Mouse (Mus musculus) CH12.LX (cell line): ENCODE results near the gene Hist1h3f. TPM values are rescaled to one million over a fixed set of nuclear protein-coding genes. Genes with fewer than 3 reads are reported as not detected.

Source experiments
- DNase-seq: peaks from one replicate; pipeline ENCODE4 v3.0.0-alpha.2; 2013; ENCODE audit errors: extremely low read depth
- H3K27ac ChIP-seq: 2 replicates; pipeline ENCODE4 v1.5.1; 2012; ENCODE audit warnings: low read depth, mild to moderate bottlenecking, control low read depth, moderate library complexity; ENCODE audit not compliant: insufficient read depth
- H3K27me3 ChIP-seq: replicated peaks from 2 replicates; pipeline ENCODE3; 2012; ENCODE audit warnings: inconsistent platforms
- H3K36me3 ChIP-seq, 2 experiments: replicated peaks in 1 of 2; 2 replicates each; pipeline versions ENCODE3 to v1.6.1; 2012; ENCODE audit warnings: inconsistent platforms in 1 of 2, low read length in 1 of 2, mild to moderate bottlenecking in 1 of 2, mixed read lengths in 1 of 2, moderate library complexity in 1 of 2; ENCODE audit not compliant: control insufficient read depth in 1 of 2, insufficient read depth in 1 of 2
- H3K4me1 ChIP-seq, 2 experiments: 2 replicates each; pipeline ENCODE4 v1.6.1; 2012; ENCODE audit warnings: inconsistent platforms in 1 of 2, moderate library complexity in 1 of 2; ENCODE audit not compliant: insufficient read depth in 2 of 2, control insufficient read depth in 1 of 2
- H3K4me2 ChIP-seq: 2 replicates; pipeline ENCODE4 v1.6.1; 2012; ENCODE audit warnings: low read depth, mild to moderate bottlenecking, control low read depth; ENCODE audit not compliant: poor library complexity, insufficient read depth, severe bottlenecking
- H3K4me3 ChIP-seq, 3 experiments: fragments of 150-350 bp in 1 of 3; sonication (generic) in 1 of 3; replicated peaks in 1 of 3; 2 replicates each; pipeline versions ENCODE3 to v1.5.1; 2011 to 2012; ENCODE audit warnings: low read depth in 2 of 3, low read length in 2 of 3, mild to moderate bottlenecking in 2 of 3, moderate library complexity in 2 of 3, control low read depth in 1 of 3, improper control_type of control experiment in 1 of 3, inconsistent platforms in 1 of 3, mixed read lengths in 1 of 3; ENCODE audit not compliant: poor library complexity in 1 of 3
- H3K79me2 ChIP-seq: replicated peaks from 2 replicates; pipeline ENCODE4 v1.6.1; 2012; ENCODE audit warnings: mild to moderate bottlenecking, moderate library complexity; ENCODE audit not compliant: control insufficient read depth, poor library complexity, insufficient read depth, severe bottlenecking; ENCODE audit errors: extremely low read depth
- H3K9ac ChIP-seq: 2 replicates; pipeline ENCODE4 v1.6.1; 2012; ENCODE audit warnings: low read depth, mild to moderate bottlenecking, control low read depth, moderate library complexity; ENCODE audit not compliant: insufficient read depth
- H3K9me3 ChIP-seq: replicated peaks from 2 replicates; pipeline ENCODE3; 2012; ENCODE audit warnings: low read length, inconsistent platforms, mixed read lengths
- BHLHE40 ChIP-seq: IDR thresholded peaks from 2 replicates; pipeline ENCODE4 v1.6.1; 2011; ENCODE audit warnings: mild to moderate bottlenecking, low read depth, low read length, improper control_type of control experiment
- CHD1 ChIP-seq: IDR thresholded peaks from 2 replicates; pipeline ENCODE4 v1.6.1; 2012; ENCODE audit warnings: low read depth, low read length, improper control_type of control experiment, inconsistent platforms
- CHD2 ChIP-seq: IDR thresholded peaks from 2 replicates; pipeline ENCODE4 v1.6.1; 2011; ENCODE audit warnings: low read length, improper control_type of control experiment
- E2F4 ChIP-seq: IDR thresholded peaks from 2 replicates; pipeline ENCODE4 v1.6.1; 2011; ENCODE audit warnings: low read depth, low read length, improper control_type of control experiment; ENCODE audit not compliant: insufficient replicate concordance
- EP300 ChIP-seq: IDR thresholded peaks from 2 replicates; pipeline ENCODE4 v1.6.1; 2011; ENCODE audit warnings: low read length, improper control_type of control experiment
- ETS1 ChIP-seq: conservative IDR thresholded peaks from 2 replicates; pipeline ENCODE4 v1.6.1; 2012; ENCODE audit warnings: low read depth, mild to moderate bottlenecking, inconsistent platforms, low read length, improper control_type of control experiment, moderate library complexity
- HCFC1 ChIP-seq: IDR thresholded peaks from 2 replicates; pipeline ENCODE4 v1.6.1; 2012; ENCODE audit warnings: low read depth, mild to moderate bottlenecking, inconsistent platforms, low read length, improper control_type of control experiment
- IRF4 ChIP-seq: IDR thresholded peaks from 2 replicates; pipeline ENCODE4 v1.6.1; 2014; ENCODE audit warnings: low read depth, mild to moderate bottlenecking, inconsistent platforms, low read length, improper control_type of control experiment
- JUN ChIP-seq: IDR thresholded peaks from 2 replicates; pipeline ENCODE4 v1.6.1; 2011; ENCODE audit warnings: low read depth, mild to moderate bottlenecking, low read length, improper control_type of control experiment, moderate library complexity; ENCODE audit not compliant: insufficient read depth
- KAT2A ChIP-seq: IDR thresholded peaks from 2 replicates; pipeline ENCODE4 v1.6.1; 2012; ENCODE audit warnings: low read length, improper control_type of control experiment, inconsistent platforms; ENCODE audit not compliant: insufficient replicate concordance
- MAX ChIP-seq: IDR thresholded peaks from 2 replicates; pipeline ENCODE4 v1.6.1; 2011; ENCODE audit warnings: low read length, improper control_type of control experiment
- MAZ ChIP-seq: IDR thresholded peaks from 2 replicates; pipeline ENCODE4 v1.6.1; 2012; ENCODE audit warnings: low read depth, mild to moderate bottlenecking, inconsistent platforms, low read length, improper control_type of control experiment, moderate library complexity
- MEF2A ChIP-seq: IDR thresholded peaks from 2 replicates; pipeline ENCODE4 v1.6.1; 2014; ENCODE audit warnings: low read depth, mild to moderate bottlenecking, inconsistent platforms, low read length, improper control_type of control experiment, borderline replicate concordance
- MXI1 ChIP-seq: IDR thresholded peaks from 2 replicates; pipeline ENCODE4 v1.6.1; 2011; ENCODE audit warnings: mild to moderate bottlenecking, low read depth, low read length, improper control_type of control experiment
- MYC ChIP-seq: IDR thresholded peaks from 2 replicates; pipeline ENCODE4 v1.6.1; 2011; ENCODE audit warnings: low read depth, mild to moderate bottlenecking, improper control_type of control experiment, low read length
- NELFE ChIP-seq: IDR thresholded peaks from 2 replicates; pipeline ENCODE4 v1.6.1; 2011; ENCODE audit warnings: low read depth, low read length, improper control_type of control experiment
- POLR2AphosphoS2 ChIP-seq: IDR thresholded peaks from 2 replicates; pipeline ENCODE4 v1.6.1; 2011; ENCODE audit warnings: low read depth, low read length, improper control_type of control experiment
- RAD21 ChIP-seq: IDR thresholded peaks from 2 replicates; pipeline ENCODE4 v1.6.1; 2011; ENCODE audit warnings: low read depth, mild to moderate bottlenecking, low read length, improper control_type of control experiment, moderate library complexity
- RCOR1 ChIP-seq: conservative IDR thresholded peaks from 2 replicates; pipeline ENCODE4 v1.6.1; 2012; ENCODE audit warnings: low read depth, mild to moderate bottlenecking, inconsistent platforms, low read length, improper control_type of control experiment
- SIN3A ChIP-seq: IDR thresholded peaks from 2 replicates; pipeline ENCODE4 v1.6.1; 2012; ENCODE audit warnings: low read length, improper control_type of control experiment, inconsistent platforms
- SMC3 ChIP-seq: IDR thresholded peaks from 2 replicates; pipeline ENCODE4 v1.6.1; 2011; ENCODE audit warnings: low read depth, low read length, improper control_type of control experiment
- TBP ChIP-seq: conservative IDR thresholded peaks from 2 replicates; pipeline ENCODE4 v1.6.1; 2011; ENCODE audit warnings: low read depth, low read length, improper control_type of control experiment
- TCF12 ChIP-seq: IDR thresholded peaks from 2 replicates; pipeline ENCODE4 v1.6.1; 2014; ENCODE audit warnings: low read depth, mild to moderate bottlenecking, inconsistent platforms, low read length, improper control_type of control experiment
- UBTF ChIP-seq: IDR thresholded peaks from 2 replicates; pipeline ENCODE4 v1.6.1; 2012; ENCODE audit warnings: low read depth, mild to moderate bottlenecking, inconsistent platforms, low read length, improper control_type of control experiment, moderate library complexity
- USF1 ChIP-seq: IDR thresholded peaks from 2 replicates; pipeline ENCODE4 v1.6.1; 2014; ENCODE audit warnings: low read depth, mild to moderate bottlenecking, inconsistent platforms, low read length, improper control_type of control experiment
- ZC3H11A ChIP-seq: IDR thresholded peaks from 2 replicates; pipeline ENCODE4 v1.6.1; 2012; ENCODE audit warnings: low read depth, mild to moderate bottlenecking, inconsistent platforms, low read length, improper control_type of control experiment
- ZKSCAN1 ChIP-seq: IDR thresholded peaks from 2 replicates; pipeline ENCODE4 v1.6.1; 2012; ENCODE audit warnings: low read depth, inconsistent platforms, low read length, improper control_type of control experiment, borderline replicate concordance
- ZNF384 ChIP-seq: IDR thresholded peaks from 2 replicates; pipeline ENCODE4 v1.6.1; 2012; ENCODE audit warnings: low read depth, low read length, improper control_type of control experiment, inconsistent platforms
- dilution Hi-C: fragments of 300-500 bp; cut with MboI; formaldehyde crosslinking; loops from 2 replicates; pipeline ENCODE4 v1.14.3; 2020; ENCODE audit warnings: low sequenced_read_pairs; ENCODE audit not compliant: extremely low pct_unique_long_range_greater_than_20kb, extremely low pct_ligation_motif_present
- in situ Hi-C: fragments of 300-500 bp; cut with MboI; formaldehyde crosslinking; loops from 3 replicates; pipeline ENCODE4 v1.14.3; 2019; ENCODE audit warnings: low sequenced_read_pairs, low pct_ligation_motif_present, low pct_unique_long_range_greater_than_20kb, mixed read lengths
- polyA plus RNA-seq: library from polyadenylated mRNA; unstranded; fragments of >175 nt; gene quantifications from 2 replicates; pipeline ENCODE4 v1.2.1, GENCODE M21; 2012; ENCODE audit warnings: low read depth; ENCODE audit not compliant: insufficient read length
- total RNA-seq, 2 experiments: library from RNA; depleted of rRNA; stranded (reverse); fragments of 300-350 nt in 1 of 2; fragments of >200 nt in 1 of 2; gene quantifications; 2 replicates each; pipeline ENCODE4 v1.2.3; 2012 to 2014

Hist1h3f gene
- total and polyA plus RNA-seq, 3 experiments: 0.30 to 553 (median 8.0) TPM

DNA sequence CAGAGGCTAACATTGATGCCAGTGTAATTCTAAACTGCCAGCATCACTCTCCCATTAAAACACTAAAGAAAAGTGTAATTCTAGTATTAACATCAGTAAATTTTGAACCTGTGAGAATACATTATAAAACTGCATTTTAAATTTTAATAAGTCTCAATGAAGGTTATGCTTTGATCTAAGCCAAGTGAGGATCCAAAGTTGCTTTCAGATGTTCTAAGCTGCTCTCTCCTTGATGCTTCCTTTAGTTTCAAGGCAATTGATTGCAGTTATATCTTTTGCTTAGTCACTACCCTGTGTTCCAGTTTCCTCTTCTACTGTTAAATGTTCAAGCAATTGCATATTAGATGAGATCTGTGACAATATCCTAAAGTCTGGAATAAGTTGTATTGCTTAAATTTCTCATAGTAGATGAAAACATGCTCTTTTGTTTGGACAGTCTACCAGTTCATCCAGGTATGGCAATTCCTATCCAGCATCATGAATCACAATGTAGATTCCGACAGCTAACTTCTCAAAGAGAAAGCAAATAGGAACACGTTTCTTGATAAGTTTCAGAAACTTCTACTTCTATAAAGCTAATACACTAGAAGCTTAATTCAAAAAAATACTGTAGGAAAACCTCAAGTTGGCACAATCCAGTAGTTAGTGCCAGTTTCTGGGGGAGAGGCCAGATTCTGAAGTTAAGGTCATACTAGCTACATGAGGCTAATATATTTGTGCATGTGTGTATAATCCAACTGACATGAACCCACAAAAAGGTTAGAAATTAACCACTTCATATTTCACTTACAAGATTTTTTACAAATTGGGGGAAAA is 28.6 kb downstream of the Hist1h3f start:
- H3K27ac ChIP-seq: peak overlapping the region; percentile 98
- peak overlapping the region; percentile 78 for H3K4me2 ChIP-seq
- in situ Hi-C loops: loop anchor here (25.0 kb wide), 1 partner anchor 1835 kb away; the partner anchor contains the start of gene Hist1h4j
- H3K9me3 ChIP-seq: no peaks in the 10 kb centered on the region
- H3K79me2 ChIP-seq: no peaks in the 10 kb centered on the region
- H3K36me3 ChIP-seq: no peaks in the 10 kb centered on the region
- H3K9ac ChIP-seq: peak overlapping the region; percentile 91
- dilution Hi-C loops: no loop called here
- H3K4me1 ChIP-seq: peaks cover 0 to 14% of the 10 kb centered on the region in 2 experiments; a peak in 2 of 4 replicates
- TF ChIP-seq MYC (no peak; the same call in 1 of the 2 replicates), BHLHE40 (no peak), MXI1 (no peak; the same call in 1 of the 2 replicates), MEF2A (no peak), ZC3H11A (no peak), EP300 (no peak), ETS1 (no peak), E2F4 (0 out of 2 replicates have a peak, but pooled peaks have one; percentile 26), TBP (no peak; the same call in 1 of the 2 replicates), CHD1 (peak; percentile 20; the same call in 1 of the 2 replicates), USF1 (no peak), ZKSCAN1 (no peak), MAX (no peak), UBTF (no peak), SMC3 (no peak), TCF12 (no peak), HCFC1 (0 out of 2 replicates have a peak, but pooled peaks have one; percentile 10), ZNF384 (no peak), KAT2A (no peak), CHD2 (no peak), POLR2AphosphoS2 (peak; percentile 82), SIN3A (no peak; the same call in none of the 2 replicates), NELFE (peak; percentile 7; the same call in 1 of the 2 replicates), JUN (no peak), RAD21 (no peak), RCOR1 (no peak), IRF4 (no peak), MAZ (no peak)
- H3K27me3 ChIP-seq: no peaks in the 10 kb centered on the region
- DNase-seq: peak; percentile 66
- H3K4me3 ChIP-seq: peak overlapping the region; percentile 24 to 36 (median 34)
